Mouse (Mus musculus) adrenal gland, postnatal 0 days (tissue): ENCODE results near the gene 4932438A13Rik. TPM values are rescaled to one million over a fixed set of nuclear protein-coding genes. Genes with fewer than 3 reads are reported as not detected.

ENCODE experiments used
- polyA plus RNA-seq: library from polyadenylated mRNA; unstranded; fragments of >200 nt; fragmentation: Nextera tagmentation; extraction: Ambion mirVana; gene quantifications from 2 replicates; pipeline ENCODE4 v1.2.1, GENCODE M21; 2015

The 4932438A13Rik gene
- polyA plus RNA-seq: 25.9 and 28.3 TPM in 2 replicates

DNA sequence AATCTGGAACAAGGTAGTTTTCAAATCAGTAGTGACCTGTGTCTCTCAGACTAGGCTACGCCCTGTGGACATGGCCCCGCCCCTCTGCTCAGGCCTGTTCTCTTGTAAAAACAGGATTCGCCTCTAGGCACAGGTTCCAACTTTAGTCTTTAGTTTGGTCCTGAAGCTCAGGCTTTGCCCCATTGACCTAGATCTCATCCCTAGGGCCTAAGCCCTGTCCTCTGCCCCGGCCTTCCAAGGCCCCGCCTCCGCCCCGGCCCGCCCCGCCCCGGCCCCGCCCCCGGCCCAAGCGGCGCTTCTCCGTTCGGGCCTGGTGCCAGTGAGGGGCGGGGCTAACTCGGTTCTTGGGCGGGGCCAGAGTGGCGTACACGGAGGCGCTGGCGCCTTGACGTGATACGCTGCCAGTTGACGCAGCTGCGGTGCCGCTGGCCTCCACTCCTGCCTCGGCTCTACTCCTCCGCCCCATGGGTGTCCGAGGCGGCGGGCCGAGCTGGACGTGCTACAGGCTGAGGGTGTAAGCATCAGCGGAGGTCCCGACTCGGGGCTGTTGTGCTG lies at the start of gene 4932438A13Rik:
TSS of gene 4932438A13Rik (plus strand) at position 384 of the 555 bp plus-strand sequence.

DNA sequence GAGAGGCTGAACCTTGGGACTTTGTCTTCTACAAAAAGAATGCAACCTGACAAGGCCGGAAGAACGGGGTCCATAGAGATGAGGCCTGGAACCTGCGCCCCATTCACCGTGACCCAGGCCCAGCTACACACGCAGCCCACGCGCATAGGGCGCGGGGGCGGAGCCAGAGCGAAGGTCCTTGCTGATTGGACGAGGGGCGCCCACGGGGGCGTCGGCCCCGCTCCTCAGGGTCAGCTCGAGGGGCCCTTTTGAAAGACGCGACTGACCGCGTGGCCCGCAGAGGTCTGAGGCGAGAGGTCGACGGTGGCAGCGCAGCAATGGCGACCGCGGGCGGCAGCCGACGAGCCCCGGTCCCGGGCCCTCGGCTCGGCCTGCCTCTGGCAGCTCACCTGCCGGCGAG lies 200.5 kb downstream of the 4932438A13Rik start, which contains the start of gene Adad1:
TSS of gene Adad1 (plus strand) at position 122 of the 400 bp plus-strand sequence.

Other genes starting within 250 kb of the 4932438A13Rik start
- gene Bbs7, start 249.6 kb upstream of the 4932438A13Rik start, polyA plus RNA-seq: 5.9 and 9.9 TPM in 2 replicates
- gene Trpc3, start 172.9 kb upstream of the 4932438A13Rik start, polyA plus RNA-seq: 2.0 and 2.4 TPM in 2 replicates
- 0.11 and 0.14 TPM in 2 replicates for gene Adad1, start 200.4 kb downstream of the 4932438A13Rik start, polyA plus RNA-seq